Mouse (Mus musculus): ENCODE measurements around the gene Coq9.
"Not testable (repeated sequence)": the region's sequence is repeated elsewhere in the genome, so short reads cannot be mapped to it uniquely, and the experiment has no call there.

The Coq9 gene

GRCm38 (mm10) chr8:94821381-94821780, 16.7 kb upstream of the Coq9 start:
- no peak for DNase-seq (ENCODE audit: low read depth, low spot score)

GRCm38 (mm10) chr8:94822637-94823560, 15.2 kb upstream of the Coq9 start:
- DNase-seq (ENCODE audit: low read depth, low spot score) = peak; percentile 67

GRCm38 (mm10) chr8:94825170-94825569, 13.0 kb upstream of the Coq9 start:
- no peak for DNase-seq (ENCODE audit: low read depth, low spot score)

GRCm38 (mm10) chr8:94826210-94826609, 11.9 kb upstream of the Coq9 start:
- DNase-seq (ENCODE audit: low read depth, low spot score) = peak; percentile 26

- DNase-seq (ENCODE audit: low read depth, low spot score) = no peak
Observed at GRCm38 (mm10) chr8:94828284-94828683, 9.8 kb upstream of the Coq9 start.

- not testable (repeated sequence) for DNase-seq (ENCODE audit: low read depth, low spot score)
Observed at GRCm38 (mm10) chr8:94833901-94834405, 4.2 kb upstream of the Coq9 start.

- not testable (repeated sequence) for DNase-seq (ENCODE audit: low read depth, low spot score)
Observed at GRCm38 (mm10) chr8:94835751-94836150, 2.4 kb upstream of the Coq9 start.

- no peak for DNase-seq (ENCODE audit: low read depth, low spot score)
Observed at GRCm38 (mm10) chr8:94836456-94837240, 1.5 kb upstream of the Coq9 start.

GRCm38 (mm10) chr8:94838600-94838999, 479 bp downstream of the Coq9 start:
- DNase-seq (ENCODE audit: low read depth, low spot score) = peak; percentile 79

- DNase-seq (ENCODE audit: low read depth, low spot score) = no peak
Observed at GRCm38 (mm10) chr8:94841183-94841582, 3.1 kb downstream of the Coq9 start.

- no peak for DNase-seq (ENCODE audit: low read depth, low spot score)
Observed at GRCm38 (mm10) chr8:94850049-94850448, 11.9 kb downstream of the Coq9 start.

GRCm38 (mm10) chr8:94854761-94855160, 16.6 kb downstream of the Coq9 start:
- not testable (repeated sequence) for DNase-seq (ENCODE audit: low read depth, low spot score)

GRCm38 (mm10) chr8:94857011-94857345, 18.9 kb downstream of the Coq9 start:
- DNase-seq (ENCODE audit: low read depth, low spot score) = no peak

GRCm38 (mm10) chr8:94857346-94858173, 19.4 kb downstream of the Coq9 start, which contains the start of gene Polr2c:
TSS of gene Polr2c (plus strand) at chr8:94857450.
- DNase-seq (ENCODE audit: low read depth, low spot score) = peak; percentile 94

- DNase-seq (ENCODE audit: low read depth, low spot score) = peak; percentile 81
Observed at GRCm38 (mm10) chr8:94861352-94861910, 23.3 kb downstream of the Coq9 start.

- no peak for DNase-seq (ENCODE audit: low read depth, low spot score)
Observed at GRCm38 (mm10) chr8:94862487-94863220, 24.5 kb downstream of the Coq9 start.

- no peak for DNase-seq (ENCODE audit: low read depth, low spot score)
Observed at GRCm38 (mm10) chr8:94863897-94864673, 26.0 kb downstream of the Coq9 start.

GRCm38 (mm10) chr8:94865292-94865691, 27.2 kb downstream of the Coq9 start:
- DNase-seq (ENCODE audit: low read depth, low spot score) = no peak

- no peak for DNase-seq (ENCODE audit: low read depth, low spot score)
Observed at GRCm38 (mm10) chr8:94866921-94867320, 28.8 kb downstream of the Coq9 start.

- no peak for DNase-seq (ENCODE audit: low read depth, low spot score)
Observed at GRCm38 (mm10) chr8:94869146-94869545, 31.0 kb downstream of the Coq9 start.
